Mouse (Mus musculus) heart, embryonic 14.5 days (tissue): ENCODE results near the gene Lamb1. TPM values are rescaled to one million over a fixed set of nuclear protein-coding genes. Genes with fewer than 3 reads are reported as not detected.
A peak's percentile ranks its signal among the peaks of the same experiment; 100 is the strongest.

Experiments
- ATAC-seq: fragments of 200-750 bp; cut with Nextera tagmentation; 2 replicates; pipeline ENCODE4 v1.8.0; 2017; ENCODE audit warnings: low read depth, moderate TSS enrichment; ENCODE audit not compliant: insufficient number of reproducible peaks, insufficient read depth, low FRiP score
- H3K27ac ChIP-seq, 2 experiments: fragments of 200-500 bp in 1 of 2; fragments of 300-500 bp in 1 of 2; sonication (generic) in 1 of 2; replicated peaks in 1 of 2; 2 replicates each; pipeline ENCODE4 v1.5.1; 2012 to 2014; ENCODE audit warnings: low read depth in 2 of 2, low read length in 2 of 2, control low read depth in 1 of 2, mild to moderate bottlenecking in 1 of 2, mixed read lengths in 1 of 2; ENCODE audit not compliant: control insufficient read depth in 1 of 2, insufficient read depth in 1 of 2
- H3K27me3 ChIP-seq: fragments of 300-500 bp; sonication (generic); 2 replicates; pipeline ENCODE4 v1.6.1; 2014; ENCODE audit warnings: mild to moderate bottlenecking, low read length, control low read depth; ENCODE audit not compliant: control insufficient read depth, insufficient read depth
- H3K36me3 ChIP-seq: fragments of 300-500 bp; sonication (generic); 2 replicates; pipeline ENCODE4 v1.6.1; 2014; ENCODE audit warnings: mild to moderate bottlenecking, control low read depth, low read length, mixed read lengths; ENCODE audit not compliant: control insufficient read depth, insufficient read depth
- H3K4me1 ChIP-seq, 2 experiments: fragments of 200-500 bp in 1 of 2; fragments of 300-500 bp in 1 of 2; sonication (generic) in 1 of 2; 2 replicates each; pipeline ENCODE4 v1.6.1; 2012 to 2014; ENCODE audit warnings: low read length in 2 of 2, control low read depth in 1 of 2, mixed read lengths in 1 of 2; ENCODE audit not compliant: control insufficient read depth in 2 of 2, insufficient read depth in 2 of 2
- H3K4me2 ChIP-seq: fragments of 300-500 bp; sonication (generic); 2 replicates; pipeline ENCODE4 v1.6.1; 2014; ENCODE audit warnings: mild to moderate bottlenecking, low read length
- H3K4me3 ChIP-seq, 2 experiments: fragments of 200-500 bp in 1 of 2; fragments of 300-500 bp in 1 of 2; sonication (generic) in 1 of 2; 2 replicates each; pipeline ENCODE4 v1.5.1; 2012 to 2014; ENCODE audit warnings: low read length in 2 of 2, mild to moderate bottlenecking in 2 of 2, control low read depth in 1 of 2, low read depth in 1 of 2, moderate library complexity in 1 of 2; ENCODE audit not compliant: control insufficient read depth in 1 of 2, insufficient read depth in 1 of 2
- H3K9ac ChIP-seq: fragments of 300-500 bp; sonication (generic); 2 replicates; pipeline ENCODE4 v1.6.1; 2014; ENCODE audit warnings: mild to moderate bottlenecking, low read length
- H3K9me3 ChIP-seq: fragments of 300-500 bp; sonication (generic); 2 replicates; pipeline ENCODE4 v1.6.1; 2016; ENCODE audit warnings: low read length, control low read depth; ENCODE audit not compliant: control insufficient read depth
- WGBS: fragments of 180-500 bp; shearing (Covaris S2); extraction: QIAGEN DNeasy Blood & Tissue Kit; methylation state at CpG from one replicate; pipeline ENCODE4 v1.1.7; 2014; 5-methylcytosine and 5-hydroxymethylcytosine counted together
- polyA plus RNA-seq: library from polyadenylated mRNA; unstranded; fragments of >200 nt; fragmentation: Nextera tagmentation; extraction: Ambion mirVana; gene quantifications from 2 replicates; pipeline ENCODE4 v1.2.1, GENCODE M21; 2014

Lamb1 gene
- polyA plus RNA-seq, 1 experiment from 2014 or later = 96.3 TPM

GRCm38 (mm10) chr12:31294996-31295395 lies 30.0 kb downstream of the Lamb1 start:
- peaks cover 88% of the 10 kb centered on the region for H3K36me3 ChIP-seq
- peak overlapping the region; percentile 22; the same call in 1 of the 2 replicates for H3K9ac ChIP-seq
- H3K4me3 ChIP-seq = no peak overlapping the region
- 61% methylated on average over 11 of the region's 11 CpGs for WGBS
- peaks cover 39 to 57% of the 10 kb centered on the region in 2 experiments for H3K4me1 ChIP-seq
- H3K9me3 ChIP-seq = no peaks in the 10 kb centered on the region
- no peak for ATAC-seq
- peak overlapping the region; percentile 39 to 84 for H3K27ac ChIP-seq
- no peaks in the 10 kb centered on the region for H3K27me3 ChIP-seq
- H3K4me2 ChIP-seq = no peak overlapping the region

- peaks cover 88% of the 10 kb centered on the region for H3K36me3 ChIP-seq
- H3K4me1 ChIP-seq = peaks cover 41 to 61% of the 10 kb centered on the region in 2 experiments
- H3K27ac ChIP-seq = peak overlapping the region; percentile 39 to 84
- H3K4me2 ChIP-seq = no peak overlapping the region
- no peak for ATAC-seq
- H3K9me3 ChIP-seq = no peaks in the 10 kb centered on the region
- no peaks in the 10 kb centered on the region for H3K27me3 ChIP-seq
- H3K9ac ChIP-seq = peak overlapping the region; percentile 2; the same call in 1 of the 2 replicates
- no peak overlapping the region for H3K4me3 ChIP-seq
- 46% methylated on average over 3 of the region's 3 CpGs for WGBS
Measured at GRCm38 (mm10) chr12:31295505-31295904, 30.5 kb downstream of the Lamb1 start.

DNA sequence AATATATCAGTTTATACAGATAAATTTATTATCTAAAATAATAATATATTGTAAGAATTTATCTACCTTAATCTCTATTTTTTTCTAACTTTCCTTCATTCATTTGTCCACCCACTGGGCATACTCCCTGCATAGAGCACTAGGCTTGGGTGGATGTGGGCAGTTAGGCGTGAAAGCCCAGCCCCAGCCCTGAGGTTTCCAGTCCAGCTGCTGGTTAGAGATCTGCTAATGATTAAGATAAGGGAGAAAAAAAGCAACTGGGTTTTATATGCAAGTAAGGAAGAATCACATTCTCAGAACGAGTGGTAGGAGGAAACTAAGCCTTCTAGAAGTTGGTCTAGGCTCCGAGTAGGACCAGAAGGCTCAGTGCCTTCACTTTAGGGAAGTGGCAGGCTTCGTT lies 31.1 kb downstream of the Lamb1 start:
- Histone ChIP-seq H3K27ac (0 out of 4 replicates have a peak overlapping the region, but pooled peaks of 1 of the 2 experiments have one; percentile 25), H3K27me3 (no peaks in the 10 kb centered on the region), H3K4me1 (peaks cover 41 to 62% of the 10 kb centered on the region in 2 experiments), H3K36me3 (peaks cover 88% of the 10 kb centered on the region), H3K4me3 (no peak overlapping the region), H3K9ac (no peak overlapping the region), H3K4me2 (no peak overlapping the region), H3K9me3 (no peaks in the 10 kb centered on the region)
- 73% methylated on average over 4 of the region's 4 CpGs for WGBS
- no peak for ATAC-seq

DNA sequence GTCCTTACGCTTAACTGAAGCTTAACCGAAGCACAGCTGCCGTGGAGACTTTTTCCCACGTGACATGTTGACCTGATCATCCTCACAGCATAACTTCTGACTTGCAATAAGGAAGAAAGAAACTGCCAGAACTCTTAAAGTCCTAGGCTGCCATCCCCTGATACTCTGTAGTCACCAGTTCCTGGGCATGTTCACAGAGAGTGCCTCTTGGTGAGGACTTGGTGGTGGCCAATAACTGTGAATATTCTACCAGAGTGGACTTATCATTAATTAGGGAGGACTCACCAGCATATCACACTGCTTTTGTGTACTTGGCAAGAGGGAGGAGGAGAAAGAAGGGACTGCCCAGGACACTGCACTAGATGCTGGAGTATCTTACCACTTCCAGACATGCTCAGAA lies 33.1 kb downstream of the Lamb1 start:
- no peak overlapping the region for H3K4me2 ChIP-seq
- H3K4me3 ChIP-seq = no peak overlapping the region
- WGBS = 89% methylated on average over 4 of the region's 4 CpGs
- no peak overlapping the region for H3K9ac ChIP-seq
- H3K9me3 ChIP-seq = no peaks in the 10 kb centered on the region
- peaks cover 35 to 45% of the 10 kb centered on the region in 2 experiments for H3K4me1 ChIP-seq
- no peak overlapping the region for H3K27ac ChIP-seq
- no peak for ATAC-seq
- H3K27me3 ChIP-seq = no peaks in the 10 kb centered on the region
- peaks cover 91% of the 10 kb centered on the region for H3K36me3 ChIP-seq

DNA sequence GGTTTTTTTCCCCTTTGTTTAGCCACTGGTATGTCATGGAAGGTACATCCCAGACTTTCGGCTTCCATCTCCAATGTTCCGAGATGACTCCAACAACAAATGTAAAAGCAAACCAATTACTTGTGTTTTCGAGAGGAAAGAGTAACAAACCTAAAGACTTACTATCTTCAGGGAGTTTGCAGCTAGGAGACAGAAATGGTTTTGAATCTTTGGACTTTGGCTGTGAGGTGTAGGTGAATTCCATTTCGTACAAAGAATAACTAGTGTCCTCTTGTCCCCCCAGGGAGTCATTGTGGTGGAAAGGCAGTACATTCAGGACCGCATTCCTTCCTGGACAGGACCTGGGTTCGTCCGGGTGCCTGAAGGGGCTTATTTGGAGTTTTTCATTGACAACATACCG lies 33.5 kb downstream of the Lamb1 start:
- Histone ChIP-seq H3K4me2 (no peak overlapping the region), H3K4me1 (peaks cover 33 to 41% of the 10 kb centered on the region in 2 experiments), H3K9ac (no peak overlapping the region), H3K27ac (0 out of 4 replicates have a peak overlapping the region, but pooled peaks of 1 of the 2 experiments have one; percentile 79), H3K9me3 (no peaks in the 10 kb centered on the region), H3K36me3 (peaks cover 95% of the 10 kb centered on the region), H3K4me3 (no peak overlapping the region), H3K27me3 (no peaks in the 10 kb centered on the region)
- 86% methylated on average over 8 of the region's 8 CpGs for WGBS
- ATAC-seq = no peak

- ATAC-seq = no peak
- no peaks in the 10 kb centered on the region for H3K9me3 ChIP-seq
- H3K4me2 ChIP-seq = no peak overlapping the region
- H3K27me3 ChIP-seq = no peaks in the 10 kb centered on the region
- H3K4me3 ChIP-seq = no peak overlapping the region
- peaks cover 97% of the 10 kb centered on the region for H3K36me3 ChIP-seq
- 94% methylated on average over 3 of the region's 3 CpGs for WGBS
- H3K4me1 ChIP-seq = peaks cover 29 to 35% of the 10 kb centered on the region in 2 experiments
- 0 out of 2 replicates have a peak overlapping the region, but pooled peaks have one; percentile 27 for H3K9ac ChIP-seq
- H3K27ac ChIP-seq = peak overlapping the region; percentile 79 to 84
Measured at GRCm38 (mm10) chr12:31299126-31299525, 34.1 kb downstream of the Lamb1 start.

GRCm38 (mm10) chr12:31299676-31300197 lies 34.7 kb downstream of the Lamb1 start:
- Histone ChIP-seq H3K4me2 (no peak overlapping the region), H3K9ac (0 out of 2 replicates have a peak overlapping the region, but pooled peaks have one; percentile 45), H3K9me3 (no peaks in the 10 kb centered on the region), H3K36me3 (peaks cover 97% of the 10 kb centered on the region), H3K4me1 (peaks cover 23 to 29% of the 10 kb centered on the region in 2 experiments), H3K27ac (peak overlapping the region; percentile 79 to 84), H3K27me3 (no peaks in the 10 kb centered on the region), H3K4me3 (no peak overlapping the region)
- 22% methylated on average over 14 of the region's 14 CpGs for WGBS
- peak; percentile 80 for ATAC-seq
